Mouse (Mus musculus) E14TG2a.4 (cell line): Measurements from ENCODE around the gene Tedc2.

Experiments
- CTCF ChIP-seq: conservative IDR thresholded peaks from 2 replicates; pipeline ENCODE4 v1.5.1; 2014; ENCODE audit warnings: low read length
- NANOG ChIP-seq: IDR thresholded peaks from 2 replicates; pipeline ENCODE4 v1.6.1; 2014; ENCODE audit warnings: borderline replicate concordance, low read length, mixed read lengths
- POU5F1 ChIP-seq: IDR thresholded peaks from 2 replicates; pipeline ENCODE4 v1.6.1; 2014; ENCODE audit warnings: low read length, borderline replicate concordance

GRCm38 (mm10) chr17:24258981-24259380 is 38.3 kb upstream of the Tedc2 start:
- TF ChIP-seq CTCF (no peak), NANOG (no peak), POU5F1 (no peak)
